Mouse (Mus musculus) ES-Bruce4 (cell line): ENCODE results near the gene Sestd1.

Experiments used
- CTCF ChIP-seq: IDR thresholded peaks from one replicate; pipeline ENCODE4 v1.8.1; 2011; ENCODE audit warnings: low read depth, low read length
- POLR2A ChIP-seq: IDR thresholded peaks from one replicate; pipeline ENCODE4 v1.8.1; 2011; ENCODE audit warnings: low read length; ENCODE audit not compliant: insufficient read depth

GRCm38 (mm10) chr2:77309313-77309712 is 28.9 kb upstream of the Sestd1 start:
- TF ChIP-seq POLR2A (no peak), CTCF (peak; percentile 84)
